In genomic region chr4:139617001-139617364, GRCm38 (mm10) we compare ENCODE assay signal across 8 mouse cellular contexts. TPM values are rescaled to one million over a fixed set of nuclear protein-coding genes. Genes with fewer than 3 reads are reported as not detected.
DNase-seq lines count a peak whose midpoint lies in the region; ATAC-seq and TF ChIP-seq lines count a peak whose summit lies in the region.

No protein-coding gene starts in this region.

- peaks cover 6% of the 10 kb centered on the region; the same call in 1 of the 2 replicates for H3K36me3 ChIP-seq in lung, postnatal 0 days (ENCODE audit: insufficient read depth, low read length)
- H3K36me3 ChIP-seq in intestine, embryonic 15.5 days: peaks cover 18% of the 10 kb centered on the region
- H3K36me3 ChIP-seq in neural tube, embryonic 12.5 days: peaks cover 40% of the 10 kb centered on the region

- no peak for ATAC-seq in lung, postnatal 0 days
- ATAC-seq in erythroblast, adult 5-6 weeks (replicated peaks; ENCODE audit: low FRiP score, poor library complexity, severe bottlenecking): 0 out of 2 replicates have a peak, but pooled peaks have one; percentile 7
- 0 out of 2 replicates have a peak, but pooled peaks have one; percentile 10 for ATAC-seq in intestine, embryonic 15.5 days
- no peak for ATAC-seq in neural tube, embryonic 12.5 days (ENCODE audit: low FRiP score, low read depth)

- H3K9me3 ChIP-seq in lung, postnatal 0 days (ENCODE audit: low read length): no peaks in the 10 kb centered on the region
- no peaks in the 10 kb centered on the region for H3K9me3 ChIP-seq in intestine, embryonic 15.5 days
- peaks cover 5% of the 10 kb centered on the region; the same call in 1 of the 2 replicates for H3K9me3 ChIP-seq in neural tube, embryonic 12.5 days

- H3K27me3 ChIP-seq in lung, postnatal 0 days (replicated peaks; ENCODE audit: insufficient read depth, low read length): no peaks in the 10 kb centered on the region
- H3K27me3 ChIP-seq in intestine, embryonic 15.5 days (replicated peaks): no peaks in the 10 kb centered on the region
- no peaks in the 10 kb centered on the region for H3K27me3 ChIP-seq in neural tube, embryonic 12.5 days (replicated peaks)

- H3K9ac ChIP-seq in lung, postnatal 0 days (replicated peaks; ENCODE audit: low read depth): no peak overlapping the region; the same call in 1 of the 2 replicates
- H3K9ac ChIP-seq in intestine, embryonic 15.5 days: no peak overlapping the region
- H3K9ac ChIP-seq in neural tube, embryonic 12.5 days: no peak overlapping the region

- 50% methylated on average over 3 of the region's 3 CpGs for WGBS in lung, postnatal 0 days
- 54% methylated on average over 3 of the region's 3 CpGs for WGBS in intestine, embryonic 15.5 days
- WGBS in neural tube, embryonic 12.5 days: 60% methylated on average over 3 of the region's 3 CpGs

- H3K27ac ChIP-seq in lung, postnatal 0 days (ENCODE audit: low read length): peak overlapping the region; percentile 83
- H3K27ac ChIP-seq in intestine, embryonic 15.5 days: no peak overlapping the region
- H3K27ac ChIP-seq in neural tube, embryonic 12.5 days: no peak overlapping the region

- TF ChIP-seq CTCF in lung, postnatal 0 days (IDR thresholded peaks at IDR 0.05): no peak

- no peak for TF ChIP-seq EP300 in lung, postnatal 0 days (IDR thresholded peaks at IDR 0.05)

- H3K4me1 ChIP-seq in lung, postnatal 0 days (ENCODE audit: insufficient read depth, low read depth, low read length): no peaks in the 10 kb centered on the region
- no peaks in the 10 kb centered on the region for H3K4me1 ChIP-seq in intestine, embryonic 15.5 days (replicated peaks)
- peaks cover 6% of the 10 kb centered on the region; the same call in 1 of the 2 replicates for H3K4me1 ChIP-seq in neural tube, embryonic 12.5 days

- no peak overlapping the region for H3K4me3 ChIP-seq in lung, postnatal 0 days (ENCODE audit: low read depth, low read length)
- peak overlapping the region; percentile 31; the same call in 1 of the 2 replicates for H3K4me3 ChIP-seq in intestine, embryonic 15.5 days (replicated peaks)
- 0 out of 2 replicates have a peak overlapping the region, but pooled peaks have one; percentile 29 for H3K4me3 ChIP-seq in neural tube, embryonic 12.5 days

- DNase-seq in lung, postnatal 0 days (ENCODE audit: low spot score): no peak
- DNase-seq in lung, postnatal 36 days: no peak
- no peak for DNase-seq in T-cell, adult 2 months (ENCODE audit: low spot score)
- no peak for DNase-seq in gastrocnemius, adult 8-10 months (ENCODE audit: low spot score in 2 of 2)
- DNase-seq in adrenal gland, postnatal 36 days: no peak

- peak overlapping the region; percentile 60 for H3K4me2 ChIP-seq in lung, postnatal 0 days (replicated peaks; ENCODE audit: low read depth, low read length)
- H3K4me2 ChIP-seq in intestine, embryonic 15.5 days (replicated peaks): peak overlapping the region; percentile 56
- peak overlapping the region; percentile 52 for H3K4me2 ChIP-seq in neural tube, embryonic 12.5 days (replicated peaks)

RNA-seq across cellular contexts. Expression of gene Aldh4a1, which starts 5.7 kb away (rescaled TPM):
- polyA plus RNA-seq in lung, postnatal 0 days (2015; fragmentation: Nextera tagmentation; extraction: Ambion mirVana): 13.4 and 19.7 TPM in 2 replicates
- total RNA-seq in erythroblast, adult 5-6 weeks (2015; ENCODE audit: low replicate concordance): 1.3 TPM in 2 replicates
- total RNA-seq in erythroblast, adult 5-6 weeks (2017; ENCODE audit: low replicate concordance): 2.0 and 3.8 TPM in 2 replicates
- polyA plus RNA-seq in intestine, embryonic 15.5 days (2015; fragmentation: Nextera tagmentation; extraction: Ambion mirVana): 14.4 and 17.1 TPM in 2 replicates
- 20.4 and 21.6 TPM in 2 replicates for polyA plus RNA-seq in neural tube, embryonic 12.5 days (2016; fragmentation: Nextera tagmentation; extraction: Ambion mirVana)
- total RNA-seq in gastrocnemius, adult 8-10 months (2022): 10 to 100 TPM; 59.0 to 74.1 (median 66.3) TPM
- total RNA-seq in adrenal gland, postnatal 36 days (2021): 100 to 1,000 TPM in 1 of 2 experiments, 10 to 100 TPM in 1; 57.8 to 136 TPM

RNA-seq across cellular contexts. Expression of gene Gm21969, which starts 14.0 kb away (rescaled TPM):
- not detected in 2 replicates for polyA plus RNA-seq in lung, postnatal 0 days (2015; fragmentation: Nextera tagmentation; extraction: Ambion mirVana)
- total RNA-seq in erythroblast, adult 5-6 weeks (2015; ENCODE audit: low replicate concordance): not detected in 2 replicates
- total RNA-seq in erythroblast, adult 5-6 weeks (2017; ENCODE audit: low replicate concordance): 0.60 TPM in 1 of 2 replicates, not detected in the other
- polyA plus RNA-seq in intestine, embryonic 15.5 days (2015; fragmentation: Nextera tagmentation; extraction: Ambion mirVana): not detected in 2 replicates
- polyA plus RNA-seq in neural tube, embryonic 12.5 days (2016; fragmentation: Nextera tagmentation; extraction: Ambion mirVana): not detected in 2 replicates
- not detected for total RNA-seq in gastrocnemius, adult 8-10 months (2022)
- not detected for total RNA-seq in adrenal gland, postnatal 36 days (2021)

RNA-seq across cellular contexts. Expression of gene Tas1r2, which starts 36.4 kb away (rescaled TPM):
- not detected in 2 replicates for polyA plus RNA-seq in lung, postnatal 0 days (2015; fragmentation: Nextera tagmentation; extraction: Ambion mirVana)
- total RNA-seq in erythroblast, adult 5-6 weeks (2015; ENCODE audit: low replicate concordance): not detected in 2 replicates
- total RNA-seq in erythroblast, adult 5-6 weeks (2017; ENCODE audit: low replicate concordance): not detected in 2 replicates
- not detected in 2 replicates for polyA plus RNA-seq in intestine, embryonic 15.5 days (2015; fragmentation: Nextera tagmentation; extraction: Ambion mirVana)
- not detected in 2 replicates for polyA plus RNA-seq in neural tube, embryonic 12.5 days (2016; fragmentation: Nextera tagmentation; extraction: Ambion mirVana)
- not detected for total RNA-seq in gastrocnemius, adult 8-10 months (2022)
- total RNA-seq in adrenal gland, postnatal 36 days (2021): not detected

Comparison
In these comparisons a context has a peak if more than half of its experiments do, and no peak if none do; other contexts are left out.
1. ATAC-seq: peak in erythroblast, adult 5-6 weeks (single experiment) and intestine, embryonic 15.5 days (single experiment); none in lung, postnatal 0 days (single experiment) and neural tube, embryonic 12.5 days (single experiment).
2. RNA of gene Aldh4a1, which starts 5.7 kb away (total RNA-seq): 57.8 to 136 TPM in adrenal gland, postnatal 36 days and 59.0 to 74.1 TPM in gastrocnemius, adult 8-10 months; 1.3 to 3.8 TPM in erythroblast, adult 5-6 weeks; every median in the first group is over 10 times any median in the second.
3. Peak in every context shown above with its lines, with median percentiles within 50 percentile points of each other: H3K4me2 ChIP-seq.